In genomic region chr15:49270198-49270597, GRCm38 (mm10) we compare ENCODE assay signal across 17 mouse cellular contexts.
DNase-seq lines count a peak whose midpoint lies in the region; ATAC-seq and TF ChIP-seq lines count a peak whose summit lies in the region.
"Had no signal": no experiment of that assay in that cellular context is flagged by ENCODE, and none has a peak within 500 bp of the region (broad histone marks: within the 10 kb centered on the region; RNA-seq: fewer than 3 reads in every experiment).

No protein-coding gene starts in this region.

- no peak for TF ChIP-seq POLR2A in heart, adult 2 months (IDR thresholded peaks at IDR 0.05; ENCODE audit: insufficient read depth, low read depth, low read length)
- TF ChIP-seq POLR2A in limb, embryonic 14.5 days (IDR thresholded peaks at IDR 0.05; ENCODE audit: borderline replicate concordance, extremely low read depth, insufficient read depth, insufficient read length): no peak

- no peaks in the 10 kb centered on the region for H3K4me1 ChIP-seq in heart, adult 2 months (ENCODE audit: control insufficient read depth, insufficient read depth, low read length)
- no peaks in the 10 kb centered on the region for H3K4me1 ChIP-seq in limb, embryonic 14.5 days (ENCODE audit: control insufficient read depth, insufficient read depth, low read length)
- no peaks in the 10 kb centered on the region for H3K4me1 ChIP-seq in limb, embryonic 10.5 days
- H3K4me1 ChIP-seq: heart, embryonic 13.5 days; hindbrain, embryonic 10.5 days; limb, embryonic 15.5 days; neural tube, embryonic 13.5 days had no signal

- H3K9ac ChIP-seq in heart, adult 2 months (ENCODE audit: low read depth, low read length): no peak overlapping the region
- H3K9ac ChIP-seq in limb, embryonic 14.5 days (ENCODE audit: low read depth, low read length, severe bottlenecking): no peak overlapping the region
- H3K9ac ChIP-seq: heart, embryonic 13.5 days; limb, embryonic 15.5 days; neural tube, embryonic 13.5 days had no signal

- H3K4me2 ChIP-seq in limb, embryonic 14.5 days (replicated peaks; ENCODE audit: low read depth, low read length, severe bottlenecking): no peak overlapping the region
- H3K4me2 ChIP-seq: heart, embryonic 13.5 days; limb, embryonic 15.5 days; neural tube, embryonic 13.5 days had no signal

- no peaks in the 10 kb centered on the region for H3K79me2 ChIP-seq in heart, adult 2 months (replicated peaks; ENCODE audit: control insufficient read depth, insufficient read depth, low read length)

- no peak overlapping the region for H3K27ac ChIP-seq in heart, adult 2 months
- no peak overlapping the region for H3K27ac ChIP-seq in limb, embryonic 14.5 days (replicated peaks; ENCODE audit: low read depth, low read length)
- no peak overlapping the region for H3K27ac ChIP-seq in limb, embryonic 10.5 days
- H3K27ac ChIP-seq: heart, embryonic 13.5 days; hindbrain, embryonic 10.5 days; limb, embryonic 15.5 days; neural tube, embryonic 13.5 days had no signal

- intact Hi-C loops in heart, adult 2 months (cut with DNase I): loop anchor here (2.0 kb wide), 1 partner anchor 343 kb away; no protein-coding TSS in a partner anchor
- intact Hi-C loops in heart, postnatal 10 days (cut with DNase I): loop anchor here (2.0 kb wide), 1 partner anchor 343 kb away; no protein-coding TSS in a partner anchor

- 15% methylated on average over 1 of the region's 1 CpGs for WGBS in heart, adult 2 months
- WGBS in limb, embryonic 14.5 days: 51% methylated on average over 1 of the region's 1 CpGs
- WGBS in limb, embryonic 10.5 days: 59% methylated on average over 1 of the region's 1 CpGs

- no peaks in the 10 kb centered on the region for H3K36me3 ChIP-seq in heart, adult 2 months (ENCODE audit: control insufficient read depth, insufficient read depth, low read length)
- H3K36me3 ChIP-seq in limb, embryonic 14.5 days (ENCODE audit: control insufficient read depth, insufficient read depth, low read length): no peaks in the 10 kb centered on the region
- H3K36me3 ChIP-seq in limb, embryonic 10.5 days: no peaks in the 10 kb centered on the region
- H3K36me3 ChIP-seq: G1E; heart, embryonic 13.5 days; hindbrain, embryonic 10.5 days; limb, embryonic 15.5 days; neural tube, embryonic 13.5 days had no signal

- no peak for DNase-seq in heart, adult 2 months
- no peak for DNase-seq in heart, postnatal 10 days
- DNase-seq in limb, embryonic 14.5 days (ENCODE audit: low spot score): peak; percentile 29
- DNase-seq in limb, embryonic 10.5 days (ENCODE audit: low spot score): no peak
- peak; percentile 29 for DNase-seq in MEL-GATA-1-ER (ENCODE audit: extremely low read depth, low read depth)
- peak; percentile 32 for DNase-seq in embryo, embryonic 10.5 days (ENCODE audit: low spot score)
- no peak for DNase-seq in cerebellum, adult 9-10 months
- DNase-seq in adrenal gland, postnatal 25 days: no peak
- DNase-seq: cerebellum, adult 8-10 months; gastrocnemius, postnatal 36 days; kidney, adult 2 months; lung, adult 2 months had no signal

- H3K9me3 ChIP-seq in limb, embryonic 14.5 days (ENCODE audit: control insufficient read depth, low read length): no peaks in the 10 kb centered on the region
- H3K9me3 ChIP-seq in limb, embryonic 10.5 days (replicated peaks): no peaks in the 10 kb centered on the region
- H3K9me3 ChIP-seq: G1E; heart, embryonic 13.5 days; hindbrain, embryonic 10.5 days; limb, embryonic 15.5 days; neural tube, embryonic 13.5 days had no signal

- TF ChIP-seq CTCF in heart, adult 2 months (IDR thresholded peaks at IDR 0.05): peak; percentile 46

- H3K4me3 ChIP-seq in heart, adult 2 months: no peak overlapping the region
- H3K4me3 ChIP-seq in limb, embryonic 14.5 days (replicated peaks; ENCODE audit: low read length): no peak overlapping the region
- no peak overlapping the region for H3K4me3 ChIP-seq in limb, embryonic 10.5 days
- H3K4me3 ChIP-seq: heart, embryonic 13.5 days; hindbrain, embryonic 10.5 days; limb, embryonic 15.5 days; neural tube, embryonic 13.5 days had no signal

- no peak for ATAC-seq in limb, embryonic 14.5 days (ENCODE audit: low FRiP score, low read depth)

- TF ChIP-seq EP300 in heart, adult 2 months (IDR thresholded peaks at IDR 0.05; ENCODE audit: insufficient read depth, low read depth, low read length): no peak

- no peaks in the 10 kb centered on the region for H3K27me3 ChIP-seq in heart, adult 2 months (ENCODE audit: control insufficient read depth, insufficient read depth, low read length)
- no peaks in the 10 kb centered on the region for H3K27me3 ChIP-seq in limb, embryonic 14.5 days (ENCODE audit: control insufficient read depth, insufficient read depth, low read length)
- no peaks in the 10 kb centered on the region for H3K27me3 ChIP-seq in limb, embryonic 10.5 days (ENCODE audit: low read depth, poor library complexity, severe bottlenecking)
- H3K27me3 ChIP-seq: heart, embryonic 13.5 days; limb, embryonic 15.5 days; neural tube, embryonic 13.5 days had no signal

Comparison
In these comparisons a context has a peak if more than half of its experiments do, and no peak if none do; other contexts are left out.
1. DNase-seq: peak in limb, embryonic 14.5 days (single experiment), MEL-GATA-1-ER (single experiment) and embryo, embryonic 10.5 days (single experiment); none in heart, adult 2 months (0 of 2), heart, postnatal 10 days (0 of 2), limb, embryonic 10.5 days (single experiment), cerebellum, adult 9-10 months (single experiment) and adrenal gland, postnatal 25 days (single experiment).